Mouse (Mus musculus) lung, postnatal 0 days (tissue): ENCODE results near the gene Nhp2.

Experiments
- CTCF ChIP-seq: IDR thresholded peaks from 2 replicates; pipeline ENCODE4 v1.5.1; 2016; ENCODE audit warnings: antibody characterized with exemption, mild to moderate bottlenecking
- EP300 ChIP-seq: IDR thresholded peaks from 2 replicates; pipeline ENCODE4 v1.6.1; 2016; ENCODE audit warnings: antibody characterized with exemption, mild to moderate bottlenecking, control low read depth

DNA sequence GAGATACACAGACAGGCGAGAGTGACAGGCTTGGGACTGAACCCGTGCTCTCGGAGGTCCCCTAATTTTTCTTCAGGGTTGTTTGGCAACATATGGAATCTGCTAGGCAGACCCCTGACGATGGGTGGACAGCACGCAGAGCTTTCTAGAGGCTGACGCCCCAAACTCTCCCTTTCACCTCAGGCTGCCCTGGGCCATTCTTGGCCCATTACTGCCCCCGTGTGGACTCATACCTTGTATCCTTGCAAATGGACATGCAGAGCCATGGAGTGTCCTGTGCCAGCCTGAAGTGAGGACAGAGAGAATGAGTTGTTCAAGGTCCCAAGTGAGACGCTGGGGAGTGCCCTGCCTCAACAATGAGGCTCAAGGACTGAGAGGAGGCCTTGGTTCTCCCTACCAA is 36.8 kb upstream of the Nhp2 start:
- TF ChIP-seq CTCF (peak; percentile 83), EP300 (no peak)
